Mouse (Mus musculus) thymus, adult 2 months (tissue): ENCODE measurements around the gene Engase.

Experiments used
- CTCF ChIP-seq: fragments of 200-500 bp; IDR thresholded peaks from 2 replicates; pipeline ENCODE4 v1.5.1; 2012; ENCODE audit warnings: mild to moderate bottlenecking, control low read depth, low read length, moderate library complexity, borderline replicate concordance; ENCODE audit not compliant: control insufficient read depth, poor library complexity, insufficient read depth; ENCODE audit errors: extremely low read depth
- POLR2A ChIP-seq: fragments of 200-500 bp; IDR thresholded peaks from 2 replicates; pipeline ENCODE4 v1.6.1; 2012; ENCODE audit warnings: mild to moderate bottlenecking, low read length, control low read depth, moderate library complexity; ENCODE audit not compliant: control insufficient read depth, poor library complexity, insufficient read depth; ENCODE audit errors: extremely low read depth

- no peak for TF ChIP-seq CTCF
- no peak for TF ChIP-seq POLR2A
These were observed 48.2 kb upstream of the Engase start for GRCm38 (mm10) chr11:118428460-118428868.
